Mouse (Mus musculus) ovary, postnatal 36 days (tissue): Measurements from ENCODE around the gene Smg7.

ENCODE experiments used
- DNase-seq: peaks from one replicate; pipeline ENCODE4 v3.0.0; 2022; ENCODE audit warnings: low spot score, mixed read lengths

Smg7 gene

DNA sequence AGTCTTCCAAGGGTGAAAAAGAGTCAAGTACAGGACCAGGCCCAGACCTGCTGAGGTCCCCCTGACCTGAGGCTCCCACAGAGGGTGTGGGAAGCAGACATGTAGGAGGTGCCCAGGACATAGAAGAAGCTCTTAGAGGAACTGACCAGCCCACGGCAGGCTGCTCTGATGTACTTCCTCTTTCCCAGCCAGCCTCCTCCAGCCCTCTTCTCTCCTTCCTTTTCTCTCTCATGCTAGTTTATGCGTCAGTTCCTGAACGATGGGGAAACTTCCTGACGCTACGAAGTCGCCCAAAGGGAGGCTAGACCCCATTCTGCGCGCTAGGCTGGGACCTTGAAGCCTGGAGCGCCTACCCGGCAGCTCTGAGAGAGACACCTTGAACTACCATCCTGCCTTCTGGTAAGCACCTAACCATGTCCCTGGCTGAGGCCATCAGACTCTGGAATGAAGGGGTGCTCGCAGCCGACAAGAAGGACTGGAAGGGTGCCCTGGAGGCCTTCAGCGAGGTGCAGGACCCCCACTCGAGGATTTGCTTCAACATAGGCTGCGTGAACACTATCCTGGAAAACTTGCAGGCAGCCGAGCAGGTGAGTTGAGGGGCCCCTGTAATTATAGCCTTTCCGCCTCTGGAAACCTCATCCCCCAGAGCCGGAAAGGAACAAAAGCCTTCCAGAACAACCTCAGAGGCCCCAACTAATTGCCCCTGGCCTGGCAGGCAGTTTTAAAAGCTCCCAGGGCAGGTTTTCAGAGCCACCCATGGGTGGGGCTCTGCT, 94.6 kb downstream of the Smg7 start:
- no peak for DNase-seq

- DNase-seq = no peak
Measured at GRCm38 (mm10) chr1:152804907-152805306, 97.5 kb downstream of the Smg7 start.

DNA sequence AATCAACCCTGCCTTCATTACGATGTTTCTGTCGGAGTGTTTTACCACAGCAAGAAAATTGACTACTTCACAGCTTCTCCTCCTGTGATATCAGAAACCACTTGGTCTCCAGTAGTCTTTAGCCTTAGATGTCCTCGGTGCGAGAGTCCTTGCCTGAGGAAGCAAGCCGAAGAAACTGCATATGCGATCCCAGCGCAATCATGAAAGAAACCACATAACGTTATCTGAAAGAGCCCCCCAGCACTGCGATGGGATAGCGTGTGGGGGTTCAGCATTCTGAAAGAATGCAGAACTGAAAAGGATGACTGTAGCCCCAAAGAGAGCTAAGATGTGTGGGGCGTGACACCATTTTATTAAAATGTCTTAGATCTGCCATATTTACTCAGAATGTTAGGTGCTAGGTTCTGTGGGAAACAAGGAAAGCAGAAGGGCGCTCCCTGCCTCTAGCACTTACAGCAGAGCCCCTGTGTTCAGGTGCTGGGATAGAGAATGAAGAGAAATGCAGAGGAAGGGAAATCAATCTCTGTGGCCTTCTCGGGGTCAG, 101.7 kb downstream of the Smg7 start:
- DNase-seq = no peak

GRCm38 (mm10) chr1:152799897-152800296, 102.5 kb downstream of the Smg7 start, which contains the start of gene Ncf2:
Gene Ncf2 (plus strand): TSS chr1:152800194.
- DNase-seq = no peak

GRCm38 (mm10) chr1:152798125-152798524, 104.3 kb downstream of the Smg7 start:
- DNase-seq = no peak

GRCm38 (mm10) chr1:152796683-152797263, 105.7 kb downstream of the Smg7 start:
- DNase-seq = no peak

DNA sequence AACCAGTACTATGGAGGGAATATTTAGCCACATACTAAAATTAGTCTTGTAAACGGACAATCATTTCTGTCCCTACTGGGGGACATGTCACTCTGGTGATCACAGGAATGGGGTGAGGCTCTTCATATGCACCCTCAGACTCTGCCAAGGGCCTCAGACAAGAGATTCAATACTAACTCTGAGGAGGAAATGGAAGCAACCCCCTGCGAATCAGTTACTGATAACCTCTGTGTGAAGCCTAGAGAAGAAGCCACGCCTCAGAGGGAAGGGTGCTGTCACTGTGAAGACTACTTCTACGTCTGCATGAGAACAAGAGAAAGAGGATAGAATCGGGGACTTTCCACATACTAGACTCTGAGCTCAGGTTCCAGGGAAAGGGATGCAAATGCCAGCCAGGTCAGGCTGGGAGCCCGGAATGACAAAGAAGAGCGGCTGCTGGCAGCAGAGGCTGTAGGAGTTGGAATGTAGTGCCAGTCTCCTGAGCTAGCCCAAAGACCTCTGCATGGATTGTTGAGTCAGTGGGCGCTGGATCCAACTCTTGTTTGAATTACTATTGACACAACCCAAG, 106.7 kb downstream of the Smg7 start:
- no peak for DNase-seq

- no peak for DNase-seq
Measured at GRCm38 (mm10) chr1:152793495-152794130, 108.8 kb downstream of the Smg7 start.

DNA sequence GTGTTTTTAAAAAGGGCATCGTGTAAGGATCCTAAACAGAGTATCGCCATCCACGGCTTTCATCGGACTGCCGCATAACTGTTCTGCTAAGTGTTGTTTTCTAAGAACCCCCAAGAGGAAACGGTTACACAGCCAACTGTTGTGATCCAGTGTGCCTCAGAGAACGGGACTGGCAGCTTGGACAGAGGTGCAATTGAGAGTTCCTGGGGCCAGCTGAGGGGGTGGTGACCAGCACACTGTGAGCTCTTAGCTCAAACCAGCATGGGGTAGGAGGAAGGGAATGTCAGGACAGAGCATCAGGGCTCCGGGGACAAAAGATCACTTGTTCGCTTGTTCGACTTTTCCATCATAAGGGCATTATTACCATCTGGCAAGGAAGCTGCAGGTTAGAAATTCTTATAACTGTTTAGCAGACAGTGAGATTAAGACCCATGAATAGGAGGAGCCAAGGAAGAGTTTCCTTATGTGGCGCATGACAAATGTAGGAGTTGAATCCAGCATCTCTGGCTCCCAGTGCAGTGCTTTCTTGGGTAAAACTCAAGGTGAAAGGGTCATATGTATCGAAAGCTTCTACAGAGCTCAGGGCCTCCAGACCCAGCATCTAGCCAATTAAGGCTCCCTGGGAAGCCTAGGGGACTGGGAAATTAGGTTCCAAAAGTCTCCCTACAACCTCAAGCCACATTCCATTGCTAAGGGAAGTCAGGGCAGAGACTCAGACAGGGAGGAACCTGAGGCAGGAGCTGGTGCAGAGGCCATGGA, 109.5 kb downstream of the Smg7 start:
- no peak for DNase-seq

DNA sequence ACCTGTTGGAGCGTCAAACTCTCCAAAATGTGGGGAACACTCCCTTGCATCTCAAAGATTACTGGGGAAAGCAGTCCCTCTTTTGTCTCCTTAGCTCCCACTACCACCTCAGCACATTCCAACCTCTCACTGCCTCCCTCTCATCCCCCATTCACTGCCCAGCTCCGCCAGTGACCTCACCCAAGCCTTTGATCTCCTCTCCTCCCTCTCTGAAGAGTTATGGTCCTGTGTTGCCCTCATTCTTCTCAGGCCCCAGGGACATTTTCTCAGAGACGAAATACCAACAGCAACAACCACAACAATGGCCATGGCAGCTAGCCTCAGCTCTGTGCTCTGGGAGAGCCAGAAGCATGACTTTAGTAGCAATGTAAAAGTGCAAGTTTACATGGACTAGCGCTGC, 111.2 kb downstream of the Smg7 start:
- DNase-seq = no peak

DNA sequence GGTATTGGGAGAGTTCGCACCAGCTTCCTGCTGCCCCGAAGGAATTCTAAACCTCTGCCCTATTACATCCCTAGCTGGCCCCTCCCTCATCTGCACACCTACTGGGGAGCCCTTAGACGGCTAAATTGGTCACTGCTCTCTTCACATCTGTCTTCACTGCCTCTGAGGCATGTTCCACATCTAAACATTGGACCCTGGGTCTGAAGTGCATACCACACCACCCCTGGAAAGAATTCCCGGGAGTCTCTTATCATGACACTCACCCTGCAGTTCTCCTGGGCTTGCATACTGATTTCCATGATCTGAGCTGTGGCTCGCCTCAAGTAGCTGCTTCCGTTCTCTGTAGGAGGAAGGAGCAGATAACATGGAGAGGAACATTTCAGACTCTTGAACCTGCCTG, 111.6 kb downstream of the Smg7 start:
- DNase-seq = no peak

- DNase-seq = no peak
Measured at GRCm38 (mm10) chr1:152790254-152790653, 112.2 kb downstream of the Smg7 start.

- no peak for DNase-seq
Measured at GRCm38 (mm10) chr1:152788121-152788660, 114.3 kb downstream of the Smg7 start.
